Mouse (Mus musculus) stomach, embryonic 14.5 days (tissue): ENCODE measurements around the gene Mfsd2a. TPM values are rescaled to one million over a fixed set of nuclear protein-coding genes. Genes with fewer than 3 reads are reported as not detected.

Experiments
- ATAC-seq: fragments of 200-750 bp; cut with Nextera tagmentation; 2 replicates; pipeline ENCODE4 v1.8.0; 2017; ENCODE audit warnings: low read depth, moderate TSS enrichment; ENCODE audit not compliant: insufficient number of reproducible peaks, insufficient read depth, low FRiP score
- H3K27ac ChIP-seq: fragments of 300-500 bp; sonication (generic); 2 replicates; pipeline ENCODE4 v1.5.1; 2014; ENCODE audit warnings: mild to moderate bottlenecking, low read length, moderate library complexity, mixed read lengths
- H3K27me3 ChIP-seq: fragments of 300-500 bp; sonication (generic); 2 replicates; pipeline ENCODE4 v1.6.1; 2014; ENCODE audit warnings: low read length, control low read depth, mixed read lengths; ENCODE audit not compliant: control insufficient read depth, insufficient read depth
- H3K36me3 ChIP-seq: fragments of 300-500 bp; sonication (generic); 2 replicates; pipeline ENCODE4 v1.6.1; 2014; ENCODE audit warnings: mild to moderate bottlenecking, control low read depth, low read length, moderate library complexity, mixed read lengths; ENCODE audit not compliant: control insufficient read depth, insufficient read depth
- H3K4me1 ChIP-seq: fragments of 300-500 bp; sonication (generic); 2 replicates; pipeline ENCODE4 v1.6.1; 2014; ENCODE audit warnings: low read length, control low read depth, mixed read lengths; ENCODE audit not compliant: control insufficient read depth, insufficient read depth
- H3K4me2 ChIP-seq: fragments of 300-500 bp; sonication (generic); replicated peaks from 2 replicates; pipeline ENCODE4 v1.6.1; 2014; ENCODE audit warnings: low read depth, low read length, control low read depth
- H3K4me3 ChIP-seq: fragments of 300-500 bp; sonication (generic); 2 replicates; pipeline ENCODE4 v1.5.1; 2014; ENCODE audit warnings: low read depth, low read length, control low read depth
- H3K9ac ChIP-seq: fragments of 300-500 bp; sonication (generic); replicated peaks from 2 replicates; pipeline ENCODE4 v1.6.1; 2014; ENCODE audit warnings: low read depth, mild to moderate bottlenecking, control low read depth, low read length, moderate library complexity, mixed read lengths
- H3K9me3 ChIP-seq: fragments of 300-500 bp; sonication (generic); 2 replicates; pipeline ENCODE4 v1.6.1; 2016; ENCODE audit warnings: low read depth, low read length, control low read depth; ENCODE audit not compliant: control insufficient read depth
- WGBS: fragments of 180-500 bp; shearing (Covaris S2); extraction: QIAGEN DNeasy Blood & Tissue Kit; methylation state at CpG from one replicate; pipeline ENCODE4 v1.1.7; 2014; 5-methylcytosine and 5-hydroxymethylcytosine counted together
- polyA plus RNA-seq: library from polyadenylated mRNA; unstranded; fragments of >200 nt; fragmentation: Nextera tagmentation; extraction: Ambion mirVana; gene quantifications from 2 replicates; pipeline ENCODE4 v1.2.1, GENCODE M21; 2014

Gene Mfsd2a
- polyA plus RNA-seq, 1 experiment from 2014 or later: 2.5 TPM

DNA sequence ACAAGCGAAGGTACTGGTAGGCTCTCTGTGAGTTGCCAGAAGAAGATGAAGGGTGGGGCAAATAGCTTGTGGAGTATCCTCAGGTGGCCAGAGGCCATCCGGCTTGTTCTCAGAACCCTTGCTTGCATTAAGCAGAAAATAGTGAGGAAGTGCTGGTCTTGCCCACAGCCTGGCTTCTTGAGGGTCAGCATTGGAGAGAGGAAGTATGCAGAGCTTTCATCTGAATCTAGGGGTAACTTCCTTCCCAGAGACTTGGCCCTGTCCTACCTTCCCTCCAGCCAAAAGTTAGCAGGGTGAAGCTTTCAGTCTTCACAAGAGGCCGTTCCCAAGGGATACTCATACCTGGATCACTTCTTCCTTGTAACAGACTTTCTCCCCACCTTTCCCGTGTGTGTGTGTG is 10.7 kb upstream of the Mfsd2a start:
- 73% methylated on average over 4 of the region's 4 CpGs for WGBS
- Histone ChIP-seq H3K27me3 (no peaks in the 10 kb centered on the region), H3K4me2 (no peak overlapping the region), H3K9ac (no peak overlapping the region), H3K9me3 (no peaks in the 10 kb centered on the region), H3K4me3 (no peak overlapping the region), H3K4me1 (no peaks in the 10 kb centered on the region), H3K27ac (no peak overlapping the region), H3K36me3 (no peaks in the 10 kb centered on the region)
- no peak for ATAC-seq

- Histone ChIP-seq H3K9ac (no peak overlapping the region), H3K27me3 (no peaks in the 10 kb centered on the region), H3K4me2 (no peak overlapping the region), H3K4me1 (no peaks in the 10 kb centered on the region), H3K4me3 (no peak overlapping the region), H3K27ac (no peak overlapping the region), H3K9me3 (no peaks in the 10 kb centered on the region), H3K36me3 (no peaks in the 10 kb centered on the region)
- ATAC-seq: no peak
- 85% methylated on average over 4 of the region's 4 CpGs for WGBS
These were observed 10.2 kb upstream of the Mfsd2a start for GRCm38 (mm10) chr4:122971191-122971590.

- no peak for ATAC-seq
- H3K4me2 ChIP-seq: no peak overlapping the region
These were observed 7.1 kb upstream of the Mfsd2a start for GRCm38 (mm10) chr4:122968106-122968505.

GRCm38 (mm10) chr4:122962751-122963150 is 1.8 kb upstream of the Mfsd2a start:
- no peaks in the 10 kb centered on the region for H3K9me3 ChIP-seq
- no peak overlapping the region for H3K27ac ChIP-seq
- 54% methylated on average over 8 of the region's 8 CpGs for WGBS
- H3K9ac ChIP-seq: no peak overlapping the region
- H3K36me3 ChIP-seq: no peaks in the 10 kb centered on the region
- H3K4me2 ChIP-seq: no peak overlapping the region
- ATAC-seq: 0 out of 2 replicates have a peak, but pooled peaks have one; percentile 16
- H3K27me3 ChIP-seq: no peaks in the 10 kb centered on the region
- no peak overlapping the region for H3K4me3 ChIP-seq
- peaks cover 5% of the 10 kb centered on the region for H3K4me1 ChIP-seq

More at GRCm38 (mm10) chr4:122968106-122968505, 7.1 kb upstream of the Mfsd2a start:
- WGBS: 63% methylated on average over 4 of the region's 4 CpGs
- no peak overlapping the region for H3K9ac ChIP-seq
- H3K27ac ChIP-seq: no peak overlapping the region
- no peaks in the 10 kb centered on the region for H3K9me3 ChIP-seq
- no peaks in the 10 kb centered on the region for H3K27me3 ChIP-seq
- H3K4me1 ChIP-seq: no peaks in the 10 kb centered on the region
- H3K4me3 ChIP-seq: no peak overlapping the region
- H3K36me3 ChIP-seq: no peaks in the 10 kb centered on the region

DNA sequence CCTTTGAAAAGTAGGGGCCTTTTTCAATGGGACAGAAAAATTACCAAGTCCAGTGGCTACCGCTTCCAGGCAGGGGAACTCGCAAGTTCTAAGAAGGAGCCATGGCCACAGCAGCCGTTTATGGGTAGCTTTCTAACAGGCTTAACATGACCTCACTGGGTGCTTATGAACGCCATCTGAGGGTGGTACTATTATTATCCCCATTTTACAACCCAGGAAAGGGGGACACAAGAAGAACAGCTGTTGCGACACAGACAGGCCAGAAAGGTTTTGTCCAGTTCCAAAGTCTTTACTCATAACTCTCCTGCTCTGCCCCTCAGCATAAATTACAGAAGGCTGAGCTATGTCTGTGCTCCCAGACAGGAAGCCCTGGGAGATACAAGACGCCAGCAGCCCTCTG is 601 bp upstream of the Mfsd2a start:
- H3K4me2 ChIP-seq: peak overlapping the region; percentile 99; the same call in 1 of the 2 replicates
- 33% methylated on average over 6 of the region's 6 CpGs for WGBS
- no peak overlapping the region for H3K27ac ChIP-seq
- no peaks in the 10 kb centered on the region for H3K9me3 ChIP-seq
- no peak overlapping the region for H3K9ac ChIP-seq
- no peak overlapping the region for H3K4me3 ChIP-seq
- H3K27me3 ChIP-seq: no peaks in the 10 kb centered on the region
- H3K36me3 ChIP-seq: no peaks in the 10 kb centered on the region
- ATAC-seq: no peak
- H3K4me1 ChIP-seq: peaks cover 5% of the 10 kb centered on the region

DNA sequence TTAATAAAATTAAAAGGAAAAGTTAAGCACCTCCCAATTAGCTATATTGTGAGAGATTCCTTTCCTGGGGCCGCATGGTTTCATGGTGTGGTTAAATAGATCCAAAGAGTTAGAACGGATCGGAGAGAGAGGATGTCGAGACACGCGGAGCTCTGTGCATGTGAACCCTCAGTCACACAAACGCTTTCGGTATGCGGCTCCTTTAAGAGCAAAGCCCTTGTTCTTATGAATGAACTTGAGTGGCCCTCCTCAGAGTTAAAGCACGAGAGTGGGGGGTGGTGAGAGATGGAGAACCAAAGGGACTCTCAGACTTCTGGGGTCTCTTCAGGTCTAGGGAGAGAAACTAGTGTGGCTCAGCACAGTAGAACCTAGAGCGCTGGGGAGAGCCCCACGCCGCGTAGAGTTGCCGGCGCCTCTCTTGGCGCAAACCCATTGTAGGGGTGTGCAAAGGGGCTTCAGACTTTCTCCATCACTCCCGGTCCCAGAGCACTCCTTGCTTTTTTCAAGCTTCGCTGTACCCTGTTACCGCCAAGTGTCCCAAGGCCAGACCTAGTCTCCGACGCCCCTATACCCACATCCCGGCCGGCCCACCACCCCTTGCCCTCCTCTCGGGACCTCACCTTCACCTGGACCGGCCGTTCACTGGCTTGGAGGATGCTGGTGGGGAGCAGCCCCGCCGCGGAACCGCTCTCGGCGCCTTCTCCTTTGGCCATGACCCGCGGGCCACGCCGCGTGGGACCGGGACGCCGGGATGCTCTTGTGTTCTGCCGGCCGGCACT is 478 bp downstream of the Mfsd2a start:
- peak overlapping the region; percentile 57 for H3K4me3 ChIP-seq
- no peaks in the 10 kb centered on the region for H3K9me3 ChIP-seq
- peaks cover 9% of the 10 kb centered on the region for H3K4me1 ChIP-seq
- peak overlapping the region; percentile 99 for H3K4me2 ChIP-seq
- H3K36me3 ChIP-seq: no peaks in the 10 kb centered on the region
- H3K27ac ChIP-seq: no peak overlapping the region
- H3K27me3 ChIP-seq: no peaks in the 10 kb centered on the region
- ATAC-seq: peak; percentile 16; the same call in 1 of the 2 replicates
- WGBS: under 1% methylated on average over 43 of the region's 43 CpGs
- peak overlapping the region; percentile 38 for H3K9ac ChIP-seq

DNA sequence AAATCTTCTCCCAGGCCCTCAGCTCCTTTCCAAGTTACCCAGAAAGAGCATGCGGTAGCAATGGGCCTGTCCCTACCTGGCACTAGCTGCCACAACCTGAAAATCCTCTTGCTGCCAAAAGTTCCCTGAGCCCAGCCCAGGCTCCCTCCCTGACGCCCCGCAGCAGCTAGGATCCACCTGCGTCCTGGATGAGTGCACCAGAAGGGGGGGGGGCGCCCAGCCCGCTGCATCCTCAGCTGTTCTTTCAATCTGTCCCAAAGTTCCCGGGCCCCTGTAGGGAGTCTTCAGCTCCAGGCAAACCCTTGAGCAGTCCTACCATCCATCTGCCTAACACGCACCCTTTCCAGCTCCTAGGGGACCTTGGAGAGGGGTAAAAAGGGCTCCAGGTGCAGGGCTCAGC is 1.2 kb downstream of the Mfsd2a start:
- Histone ChIP-seq H3K36me3 (no peaks in the 10 kb centered on the region), H3K27me3 (no peaks in the 10 kb centered on the region), H3K9me3 (no peaks in the 10 kb centered on the region), H3K27ac (no peak overlapping the region), H3K4me2 (peak overlapping the region; percentile 99), H3K4me1 (peaks cover 15% of the 10 kb centered on the region), H3K9ac (0 out of 2 replicates have a peak overlapping the region, but pooled peaks have one; percentile 38), H3K4me3 (peak overlapping the region; percentile 57)
- ATAC-seq: peak; percentile 16; the same call in 1 of the 2 replicates
- 14% methylated on average over 8 of the region's 8 CpGs for whole genome bisulfite sequencing

GRCm38 (mm10) chr4:122958491-122959031 is 2.4 kb downstream of the Mfsd2a start:
- H3K9ac ChIP-seq: no peak overlapping the region
- no peaks in the 10 kb centered on the region for H3K9me3 ChIP-seq
- no peak for ATAC-seq
- H3K27me3 ChIP-seq: no peaks in the 10 kb centered on the region
- no peaks in the 10 kb centered on the region for H3K36me3 ChIP-seq
- 93% methylated on average over 6 of the region's 6 CpGs for WGBS
- H3K4me3 ChIP-seq: no peak overlapping the region
- peaks cover 16% of the 10 kb centered on the region for H3K4me1 ChIP-seq
- no peak overlapping the region for H3K4me2 ChIP-seq
- no peak overlapping the region for H3K27ac ChIP-seq
